Mouse (Mus musculus): ENCODE data around the gene Coro1b. TPM values are rescaled to one million over a fixed set of nuclear protein-coding genes. Genes with fewer than 3 reads are reported as not detected.

The Coro1b gene
- polyA plus RNA-seq, 2 experiments = 148 to 261 TPM

DNA sequence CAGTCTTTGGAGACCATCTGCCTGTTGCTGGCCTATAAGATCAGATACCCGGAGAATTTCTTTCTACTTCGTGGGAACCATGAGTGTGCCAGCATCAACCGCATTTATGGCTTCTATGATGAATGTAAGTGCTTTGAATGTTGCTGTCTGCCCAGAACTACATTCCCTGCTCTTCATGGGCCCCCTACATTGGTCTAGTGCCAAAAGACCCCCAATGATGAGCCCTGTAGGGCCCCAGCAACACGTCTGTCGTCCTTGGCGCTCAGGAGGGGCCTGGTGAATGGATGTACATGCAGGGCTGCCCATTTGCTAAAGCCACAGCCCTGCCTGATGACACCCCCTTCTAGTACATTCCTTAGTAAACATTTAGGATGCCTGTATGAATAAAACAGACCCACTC is 44.7 kb downstream of the Coro1b start:
- H3K36me3 ChIP-seq (ENCODE audit: control insufficient read depth, insufficient read depth, low read length) = peaks cover 52% of the 10 kb centered on the region
- TF ChIP-seq POLR2A (IDR thresholded peaks at IDR 0.05; ENCODE audit: borderline replicate concordance, extremely low read depth, insufficient read depth, insufficient read length) = no peak
- peak overlapping the region; percentile 97 for H3K9ac ChIP-seq (ENCODE audit: low read depth, low read length, severe bottlenecking)
- no peaks in the 10 kb centered on the region for H3K27me3 ChIP-seq (ENCODE audit: control insufficient read depth, insufficient read depth, low read length)
- 61% methylated on average over 6 of the region's 6 CpGs for WGBS
- DNase-seq (ENCODE audit: low spot score) = no peak
- H3K4me2 ChIP-seq (replicated peaks; ENCODE audit: low read depth, low read length, severe bottlenecking) = peak overlapping the region; percentile 87
- no peak overlapping the region for H3K27ac ChIP-seq (replicated peaks; ENCODE audit: low read depth, low read length)
- H3K4me1 ChIP-seq (ENCODE audit: control insufficient read depth, insufficient read depth, low read length) = peaks cover 15% of the 10 kb centered on the region
- H3K9me3 ChIP-seq (ENCODE audit: control insufficient read depth, low read length) = no peaks in the 10 kb centered on the region
- H3K4me3 ChIP-seq (replicated peaks; ENCODE audit: low read length) = peak overlapping the region; percentile 97
- ATAC-seq (ENCODE audit: low FRiP score, low read depth) = no peak

GRCm38 (mm10) chr19:4194021-4194724 is 45.8 kb downstream of the Coro1b start:
- DNase-seq (ENCODE audit: low spot score) (no peak), ATAC-seq (ENCODE audit: low FRiP score, low read depth) (no peak)
- H3K9ac ChIP-seq (ENCODE audit: low read depth, low read length, severe bottlenecking) = no peak overlapping the region
- no peak overlapping the region for H3K27ac ChIP-seq (replicated peaks; ENCODE audit: low read depth, low read length)
- no peaks in the 10 kb centered on the region for H3K9me3 ChIP-seq (ENCODE audit: control insufficient read depth, low read length)
- TF ChIP-seq POLR2A (IDR thresholded peaks at IDR 0.05; ENCODE audit: borderline replicate concordance, extremely low read depth, insufficient read depth, insufficient read length) = no peak
- H3K27me3 ChIP-seq (ENCODE audit: control insufficient read depth, insufficient read depth, low read length) = no peaks in the 10 kb centered on the region
- 82% methylated on average over 8 of the region's 8 CpGs for WGBS
- H3K4me2 ChIP-seq (replicated peaks; ENCODE audit: low read depth, low read length, severe bottlenecking) = no peak overlapping the region
- no peak overlapping the region for H3K4me3 ChIP-seq (replicated peaks; ENCODE audit: low read length)
- peaks cover 15% of the 10 kb centered on the region for H3K4me1 ChIP-seq (ENCODE audit: control insufficient read depth, insufficient read depth, low read length)
- H3K36me3 ChIP-seq (ENCODE audit: control insufficient read depth, insufficient read depth, low read length) = peaks cover 62% of the 10 kb centered on the region

- ATAC-seq (ENCODE audit: low FRiP score, low read depth) (no peak), DNase-seq (ENCODE audit: low spot score) (no peak)
- WGBS = 85% methylated on average over 12 of the region's 12 CpGs
- Histone ChIP-seq H3K9ac (ENCODE audit: low read depth, low read length, severe bottlenecking) (no peak overlapping the region), H3K27me3 (ENCODE audit: control insufficient read depth, insufficient read depth, low read length) (no peaks in the 10 kb centered on the region), H3K4me2 (replicated peaks; ENCODE audit: low read depth, low read length, severe bottlenecking) (no peak overlapping the region), H3K27ac (replicated peaks; ENCODE audit: low read depth, low read length) (no peak overlapping the region), H3K4me1 (ENCODE audit: control insufficient read depth, insufficient read depth, low read length) (peaks cover 16% of the 10 kb centered on the region), H3K36me3 (ENCODE audit: control insufficient read depth, insufficient read depth, low read length) (peaks cover 70% of the 10 kb centered on the region), H3K9me3 (ENCODE audit: control insufficient read depth, low read length) (no peaks in the 10 kb centered on the region), H3K4me3 (replicated peaks; ENCODE audit: low read length) (no peak overlapping the region)
- no peak for TF ChIP-seq POLR2A (IDR thresholded peaks at IDR 0.05; ENCODE audit: borderline replicate concordance, extremely low read depth, insufficient read depth, insufficient read length)
Observed at GRCm38 (mm10) chr19:4194776-4195650, 46.6 kb downstream of the Coro1b start.

DNA sequence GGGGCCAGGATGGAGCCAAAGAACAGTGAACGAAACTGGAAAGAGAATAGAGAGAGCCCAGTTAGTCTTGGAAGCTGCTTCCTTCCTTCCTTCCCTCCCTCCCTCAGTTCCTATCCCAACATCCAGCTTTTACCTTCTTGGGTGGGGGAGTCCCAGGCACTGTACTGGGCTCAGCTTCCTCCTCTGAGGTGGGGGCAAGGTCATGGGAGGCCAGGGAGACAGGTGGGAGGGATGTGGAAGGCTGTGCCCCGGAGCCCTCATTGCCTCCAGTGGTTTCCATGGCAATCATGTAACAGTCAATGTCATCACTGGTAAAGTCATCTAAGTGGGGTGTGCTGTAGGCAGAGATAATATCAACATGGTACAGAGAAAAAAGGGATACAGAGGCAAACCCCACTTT is 47.6 kb downstream of the Coro1b start:
- TF ChIP-seq POLR2A (IDR thresholded peaks at IDR 0.05; ENCODE audit: borderline replicate concordance, extremely low read depth, insufficient read depth, insufficient read length) = no peak
- WGBS = 47% methylated on average over 2 of the region's 2 CpGs
- H3K36me3 ChIP-seq (ENCODE audit: control insufficient read depth, insufficient read depth, low read length) = peaks cover 74% of the 10 kb centered on the region
- H3K27me3 ChIP-seq (ENCODE audit: control insufficient read depth, insufficient read depth, low read length) = no peaks in the 10 kb centered on the region
- H3K4me3 ChIP-seq (replicated peaks; ENCODE audit: low read length) = no peak overlapping the region
- no peak overlapping the region for H3K4me2 ChIP-seq (replicated peaks; ENCODE audit: low read depth, low read length, severe bottlenecking)
- peaks cover 26% of the 10 kb centered on the region for H3K4me1 ChIP-seq (ENCODE audit: control insufficient read depth, insufficient read depth, low read length)
- H3K9me3 ChIP-seq (ENCODE audit: control insufficient read depth, low read length) = no peaks in the 10 kb centered on the region
- DNase-seq (ENCODE audit: low spot score) = no peak
- no peak for ATAC-seq (ENCODE audit: low FRiP score, low read depth)
- no peak overlapping the region for H3K27ac ChIP-seq (replicated peaks; ENCODE audit: low read depth, low read length)
- no peak overlapping the region for H3K9ac ChIP-seq (ENCODE audit: low read depth, low read length, severe bottlenecking)

DNA sequence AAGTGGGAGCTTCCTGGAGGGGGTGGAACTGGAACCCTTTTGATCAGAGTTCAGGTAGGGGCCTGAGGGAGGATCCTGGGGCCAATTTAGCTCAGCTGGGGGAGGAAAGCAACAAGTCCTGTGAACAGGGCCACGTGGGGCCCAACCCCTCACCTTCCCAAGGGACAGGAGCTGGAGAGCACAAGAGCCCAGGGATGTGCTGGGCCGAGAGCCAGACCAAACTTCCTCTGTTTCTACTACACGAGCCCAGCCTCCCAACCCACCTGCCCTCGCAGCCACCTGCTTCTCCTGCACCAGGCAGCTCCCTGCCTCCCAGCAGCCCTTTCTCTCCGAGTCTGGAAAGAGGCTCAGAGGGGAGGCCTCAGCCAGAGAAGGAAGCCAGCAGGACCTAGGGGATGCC is 48.1 kb downstream of the Coro1b start:
- peaks cover 74% of the 10 kb centered on the region for H3K36me3 ChIP-seq (ENCODE audit: control insufficient read depth, insufficient read depth, low read length)
- peak; percentile 24 for DNase-seq (ENCODE audit: low spot score)
- H3K4me1 ChIP-seq (ENCODE audit: control insufficient read depth, insufficient read depth, low read length) = peaks cover 22% of the 10 kb centered on the region
- no peaks in the 10 kb centered on the region for H3K27me3 ChIP-seq (ENCODE audit: control insufficient read depth, insufficient read depth, low read length)
- WGBS = 14% methylated on average over 4 of the region's 5 CpGs
- no peak for TF ChIP-seq POLR2A (IDR thresholded peaks at IDR 0.05; ENCODE audit: borderline replicate concordance, extremely low read depth, insufficient read depth, insufficient read length)
- H3K9me3 ChIP-seq (ENCODE audit: control insufficient read depth, low read length) = no peaks in the 10 kb centered on the region
- no peak overlapping the region for H3K9ac ChIP-seq (ENCODE audit: low read depth, low read length, severe bottlenecking)
- no peak overlapping the region for H3K27ac ChIP-seq (replicated peaks; ENCODE audit: low read depth, low read length)
- H3K4me2 ChIP-seq (replicated peaks; ENCODE audit: low read depth, low read length, severe bottlenecking) = no peak overlapping the region
- ATAC-seq (ENCODE audit: low FRiP score, low read depth) = no peak
- no peak overlapping the region for H3K4me3 ChIP-seq (replicated peaks; ENCODE audit: low read length)
